Mouse (Mus musculus): ENCODE data around the gene Hint1.

Hint1 gene

DNA sequence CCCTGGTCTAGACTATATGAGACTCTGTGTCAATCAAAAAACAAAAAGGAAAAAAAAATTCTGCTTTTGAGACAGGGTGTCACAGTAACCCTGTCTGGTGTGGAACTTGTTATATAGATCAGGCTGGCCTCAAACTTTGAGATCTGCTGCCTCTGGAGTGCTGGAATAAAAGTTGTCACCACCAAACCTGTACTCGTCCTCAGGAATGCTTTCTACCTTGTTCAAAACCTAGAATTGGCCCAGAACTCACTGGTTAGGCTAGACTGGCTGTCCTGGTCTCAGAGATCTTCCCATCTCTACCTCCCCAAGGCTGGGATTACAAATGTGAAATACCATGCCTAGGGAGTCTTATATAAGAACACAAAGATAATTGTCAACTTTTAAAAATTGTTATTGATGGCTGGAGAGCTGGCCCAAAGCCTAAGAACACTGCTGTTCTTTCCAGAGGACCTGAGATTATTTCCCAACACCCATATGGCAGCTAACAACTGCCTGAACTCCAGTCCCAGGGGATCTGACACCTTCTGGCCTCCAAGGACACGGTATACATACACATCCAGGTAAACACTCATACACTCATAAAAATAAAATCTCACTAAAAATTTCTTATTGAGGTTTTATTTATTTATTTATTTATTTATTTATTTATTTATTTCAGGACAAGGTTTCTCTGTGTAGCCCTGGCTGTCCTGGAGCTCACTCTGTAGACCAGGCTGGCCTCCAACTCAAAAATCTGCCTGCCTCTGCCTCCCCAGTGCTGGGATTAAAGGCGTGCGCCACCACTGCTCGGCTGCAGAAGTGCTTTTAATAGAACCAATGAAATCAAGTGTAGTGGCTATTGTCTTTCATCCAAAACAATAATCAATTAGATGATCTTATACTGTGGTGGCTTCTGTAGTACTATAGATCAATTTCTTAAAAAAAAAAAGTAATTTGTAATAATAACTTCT is 4.4 kb upstream of the Hint1 start:
- no peak for DNase-seq (ENCODE audit: extremely low spot score, low read depth, low spot score)

GRCm38 (mm10) chr11:54862621-54863520 is 3.3 kb upstream of the Hint1 start:
- no peak for DNase-seq (ENCODE audit: extremely low spot score, low read depth, low spot score)

DNA sequence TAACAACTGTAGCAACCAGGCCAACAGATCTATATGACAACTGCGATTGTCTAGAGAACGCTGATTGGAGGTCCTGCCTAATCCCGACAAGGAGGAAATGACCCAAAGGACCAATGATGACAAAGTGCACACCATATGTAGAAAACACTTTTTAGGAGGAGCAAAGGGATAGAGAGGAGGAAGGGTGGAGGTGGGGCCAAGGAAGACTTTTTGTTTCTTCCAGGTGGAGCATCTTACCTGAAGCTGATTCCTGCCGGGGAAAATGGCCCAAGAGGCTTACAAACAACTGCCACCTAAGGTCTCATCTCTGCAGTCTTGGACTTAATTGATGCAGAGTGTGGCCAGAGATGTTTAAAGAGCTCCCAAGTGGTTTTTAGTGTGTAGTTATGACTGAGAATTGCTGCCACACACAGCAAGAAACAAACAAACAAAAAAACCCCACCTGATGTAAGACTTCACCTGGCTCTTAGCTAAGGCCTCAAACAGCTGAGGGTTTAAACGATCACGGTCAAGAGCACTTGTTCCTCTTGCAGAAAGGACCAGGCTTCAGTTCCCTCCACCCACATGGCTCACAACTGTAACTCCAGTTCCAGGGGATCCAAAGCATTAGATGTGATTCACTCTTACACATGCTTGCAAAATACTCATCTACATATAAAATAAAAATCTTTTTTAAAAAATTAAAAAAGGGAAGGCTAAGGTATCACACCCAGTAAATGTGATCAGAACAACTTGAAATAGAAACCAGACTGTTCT is 675 bp upstream of the Hint1 start:
- no peak for DNase-seq (ENCODE audit: extremely low spot score, low read depth, low spot score)

GRCm38 (mm10) chr11:54867049-54867385 is 834 bp downstream of the Hint1 start:
- DNase-seq (ENCODE audit: extremely low spot score, low read depth, low spot score), result no peak

DNA sequence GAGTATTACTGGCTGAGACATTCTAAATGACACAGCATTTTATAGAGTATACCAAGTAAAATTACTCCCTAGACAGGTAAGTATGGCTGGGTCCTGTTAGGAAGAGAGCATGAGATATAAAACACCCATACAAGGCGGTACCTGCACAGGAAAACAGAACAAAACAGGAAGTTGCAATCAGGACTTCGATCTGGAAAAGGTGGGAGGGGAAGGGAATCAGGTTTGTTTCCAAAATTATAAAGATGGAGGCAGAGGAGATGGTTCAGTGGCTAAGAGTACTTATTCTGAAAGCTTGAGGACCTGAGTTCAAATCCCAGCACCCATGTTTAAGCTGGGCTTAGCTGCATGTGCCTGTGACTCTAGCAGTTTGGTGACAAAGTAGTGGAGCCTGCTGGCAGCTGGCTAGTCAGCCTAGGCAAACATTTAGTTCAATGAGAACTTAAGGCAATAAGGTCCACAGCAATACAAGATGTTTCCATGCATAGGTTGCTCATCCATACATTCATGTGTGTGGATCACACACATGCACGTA is 1.8 kb downstream of the Hint1 start:
- DNase-seq (ENCODE audit: extremely low spot score, low read depth, low spot score), result no peak

DNA sequence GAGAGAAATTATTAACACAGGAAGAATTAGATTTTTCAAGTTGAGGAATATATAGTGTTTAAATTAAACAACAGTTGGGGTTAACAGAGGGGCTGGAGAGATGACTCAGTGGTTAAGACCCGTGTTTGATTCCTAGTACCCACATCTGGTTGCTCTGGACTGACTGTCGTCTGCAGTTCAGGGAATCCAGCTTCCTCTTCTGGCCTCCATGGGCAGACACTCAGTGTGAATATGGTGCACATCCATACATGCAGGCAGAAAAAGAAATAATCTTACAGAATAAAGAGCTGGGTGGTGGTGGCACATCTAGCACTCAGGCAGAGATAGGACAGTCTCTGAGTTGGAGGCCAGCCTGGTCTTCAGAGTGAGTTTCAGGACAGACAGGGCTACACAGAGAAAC is 2.3 kb downstream of the Hint1 start:
- DNase-seq (ENCODE audit: extremely low spot score, low read depth, low spot score), result no peak

DNA sequence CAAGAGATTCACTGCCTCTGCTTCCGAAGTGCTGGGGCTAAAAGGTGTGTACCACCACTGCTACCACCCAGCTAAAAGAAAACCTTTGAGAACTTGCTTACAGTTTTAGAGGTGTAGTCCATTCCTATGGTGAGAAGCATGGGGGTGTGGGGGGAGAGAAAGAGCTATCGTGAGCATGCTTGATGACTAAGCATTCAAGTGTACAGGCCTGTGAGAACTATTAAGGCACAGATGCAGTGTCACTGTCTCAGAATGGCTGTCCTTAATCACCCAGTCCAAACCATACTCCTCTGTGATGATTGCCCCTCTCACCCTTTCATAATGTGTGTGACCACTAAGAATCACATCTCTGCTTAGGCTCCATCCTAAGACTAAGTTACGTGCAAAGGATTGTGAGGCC is 3.1 kb downstream of the Hint1 start:
- no peak for DNase-seq (ENCODE audit: extremely low spot score, low read depth, low spot score)

DNA sequence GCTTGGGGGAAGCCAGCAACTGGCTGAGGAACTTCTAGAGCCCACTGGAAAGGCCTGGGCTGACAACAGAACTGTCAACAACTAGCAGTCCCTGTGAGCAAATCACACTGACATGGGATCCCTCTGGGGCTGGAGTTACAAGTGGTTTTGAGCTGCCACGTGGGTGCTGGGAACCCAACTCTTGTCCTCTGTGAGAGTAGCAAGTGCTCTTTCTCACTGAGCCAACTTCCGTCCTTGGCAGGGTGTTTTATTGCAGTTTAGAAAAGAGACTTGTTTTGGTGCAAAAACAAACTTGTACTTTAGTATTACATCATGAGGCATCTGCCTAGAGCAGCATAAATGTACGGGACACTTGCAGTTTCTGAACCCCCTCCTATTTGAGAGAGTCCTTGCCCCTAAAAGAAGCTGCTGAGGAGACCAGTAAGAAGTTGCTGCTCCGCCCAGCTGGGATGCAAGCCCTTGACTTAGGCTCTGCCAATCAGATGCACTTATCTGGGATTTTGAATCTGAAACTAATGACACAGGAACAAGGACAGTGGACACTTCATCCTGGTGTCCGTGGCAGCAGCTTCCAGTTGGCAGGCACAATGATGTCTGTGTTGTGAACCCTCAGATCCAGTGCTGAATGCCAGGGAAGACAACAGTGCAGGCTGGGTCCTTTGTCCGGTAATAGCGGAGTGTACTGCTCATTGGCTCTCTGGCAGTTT is 5.8 kb downstream of the Hint1 start:
- no peak for DNase-seq (ENCODE audit: extremely low spot score, low read depth, low spot score)

DNA sequence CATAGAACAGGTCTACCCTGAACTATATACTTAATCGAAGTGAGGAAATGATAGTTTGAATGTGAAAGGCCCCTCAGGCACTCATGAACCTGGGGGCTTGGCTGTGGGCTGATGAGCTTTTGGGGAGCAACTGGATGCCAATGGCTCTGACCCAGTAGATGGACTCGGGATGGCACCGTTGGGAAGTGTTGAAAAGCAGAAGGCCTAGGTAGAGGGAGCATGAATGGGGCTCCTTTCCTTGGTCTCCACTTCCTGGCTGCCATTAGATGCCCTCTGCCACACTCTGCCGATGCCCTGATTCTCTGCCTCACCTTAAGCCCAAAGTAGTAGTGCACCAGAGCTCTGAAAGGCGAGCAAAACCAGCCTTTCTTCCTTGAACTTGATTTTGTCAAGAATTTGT is 9.8 kb downstream of the Hint1 start:
- no peak for DNase-seq (ENCODE audit: extremely low spot score, low read depth, low spot score)

DNA sequence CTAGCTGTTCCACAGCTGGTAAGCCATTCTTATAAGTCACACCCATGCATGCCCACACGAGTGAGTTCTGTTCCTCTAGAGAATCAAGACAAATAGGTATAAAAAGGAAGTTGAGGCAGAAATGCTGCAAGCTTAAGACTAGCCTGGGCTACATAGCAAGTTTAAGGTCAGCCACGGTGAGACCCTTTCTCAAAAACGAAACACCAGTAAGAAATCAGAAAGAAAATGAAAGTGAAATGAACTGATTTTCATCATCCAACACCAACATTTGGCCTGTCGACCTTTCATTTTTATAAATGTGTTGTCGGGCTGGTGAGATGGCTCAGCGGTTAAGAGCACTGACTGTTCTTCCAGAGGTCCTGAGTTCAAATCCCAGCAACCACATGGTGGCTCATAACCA is 12.7 kb downstream of the Hint1 start:
- no peak for DNase-seq (ENCODE audit: extremely low spot score, low read depth, low spot score)

GRCm38 (mm10) chr11:54879434-54879833 is 13.3 kb downstream of the Hint1 start:
- no peak for DNase-seq (ENCODE audit: extremely low spot score, low read depth, low spot score)

- DNase-seq (ENCODE audit: extremely low spot score, low read depth, low spot score), result no peak
These were observed 13.7 kb downstream of the Hint1 start for GRCm38 (mm10) chr11:54879922-54880321.

GRCm38 (mm10) chr11:54881051-54881474 is 14.9 kb downstream of the Hint1 start:
- no peak for DNase-seq (ENCODE audit: extremely low spot score, low read depth, low spot score)

- no peak for DNase-seq (ENCODE audit: extremely low spot score, low read depth, low spot score)
These were observed 16.5 kb downstream of the Hint1 start for GRCm38 (mm10) chr11:54882671-54883070.

DNA sequence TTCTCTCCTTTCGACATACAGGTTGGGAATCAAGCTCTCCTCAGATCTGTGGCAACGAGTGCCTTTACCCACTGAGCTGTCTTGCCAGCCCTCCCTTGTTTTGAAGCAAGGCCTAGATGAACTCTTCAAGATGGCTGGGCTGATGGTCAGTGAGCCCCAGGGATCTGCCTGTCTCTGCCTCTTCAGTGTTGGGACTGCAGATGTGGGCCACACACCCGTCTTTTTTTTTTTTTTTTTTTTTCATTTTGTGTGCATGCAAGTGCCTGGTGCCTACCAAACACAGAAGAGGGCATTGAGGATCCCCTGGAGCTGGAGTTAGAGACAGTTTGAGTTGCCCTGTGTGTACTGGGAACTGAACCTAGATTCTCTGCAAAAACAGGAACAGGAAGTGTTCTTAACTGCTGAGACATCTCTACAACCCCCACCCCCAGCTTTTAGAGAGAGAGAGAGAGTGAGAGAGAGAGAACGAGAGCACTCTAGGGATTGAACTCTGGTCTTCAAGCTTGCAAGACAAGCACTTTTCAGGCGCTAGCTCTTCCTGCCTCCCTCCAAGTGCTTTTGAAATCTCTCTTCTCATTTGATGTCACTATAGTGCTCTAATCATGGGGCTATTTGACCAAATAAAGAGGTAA is 18.1 kb downstream of the Hint1 start:
- DNase-seq (ENCODE audit: extremely low spot score, low read depth, low spot score), result no peak

DNA sequence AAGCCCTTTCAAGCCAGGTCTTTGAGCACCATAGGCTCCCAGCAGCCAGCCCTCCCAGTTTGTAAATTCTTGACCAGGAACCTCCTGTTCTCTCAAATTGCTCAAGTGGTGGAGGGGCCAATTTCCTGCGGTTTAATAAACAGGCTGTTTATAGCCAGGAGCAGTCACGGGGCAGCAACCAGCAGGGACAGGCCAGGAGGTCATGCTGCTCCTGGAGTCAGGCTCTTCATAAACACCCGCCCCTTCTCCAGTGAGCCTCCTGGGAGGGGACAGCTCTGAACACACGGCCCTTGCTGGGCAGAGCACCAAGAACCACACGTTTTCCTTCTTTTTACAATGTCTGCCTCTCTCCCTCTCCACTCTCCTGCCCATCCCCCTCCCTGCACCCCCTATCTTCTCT is 18.8 kb downstream of the Hint1 start:
- no peak for DNase-seq (ENCODE audit: extremely low spot score, low read depth, low spot score)

DNA sequence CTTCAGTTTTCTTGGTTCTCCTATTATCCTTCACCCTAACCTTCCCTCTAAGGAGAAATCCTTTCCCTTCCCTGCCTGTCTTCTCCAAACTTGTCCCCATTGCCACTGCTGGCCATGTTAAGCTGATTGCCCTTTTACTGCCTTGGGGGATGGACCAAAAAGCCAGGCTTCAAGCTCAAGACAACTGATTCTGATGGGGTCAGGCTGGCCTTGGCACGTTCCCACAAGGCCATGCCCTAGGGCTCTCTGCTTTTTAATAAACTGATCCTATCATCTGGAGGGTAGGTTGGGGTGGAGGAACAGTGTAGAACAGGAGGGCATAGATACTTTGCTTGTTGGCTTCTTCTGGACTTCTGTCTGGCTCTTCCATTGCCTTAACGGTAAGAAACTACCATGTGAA is 19.2 kb downstream of the Hint1 start:
- DNase-seq (ENCODE audit: extremely low spot score, low read depth, low spot score), result no peak

GRCm38 (mm10) chr11:54887927-54888326 is 21.7 kb downstream of the Hint1 start:
- DNase-seq (ENCODE audit: extremely low spot score, low read depth, low spot score), result no peak

GRCm38 (mm10) chr11:54891341-54891740 is 25.2 kb downstream of the Hint1 start:
- DNase-seq (ENCODE audit: extremely low spot score, low read depth, low spot score), result no peak

DNA sequence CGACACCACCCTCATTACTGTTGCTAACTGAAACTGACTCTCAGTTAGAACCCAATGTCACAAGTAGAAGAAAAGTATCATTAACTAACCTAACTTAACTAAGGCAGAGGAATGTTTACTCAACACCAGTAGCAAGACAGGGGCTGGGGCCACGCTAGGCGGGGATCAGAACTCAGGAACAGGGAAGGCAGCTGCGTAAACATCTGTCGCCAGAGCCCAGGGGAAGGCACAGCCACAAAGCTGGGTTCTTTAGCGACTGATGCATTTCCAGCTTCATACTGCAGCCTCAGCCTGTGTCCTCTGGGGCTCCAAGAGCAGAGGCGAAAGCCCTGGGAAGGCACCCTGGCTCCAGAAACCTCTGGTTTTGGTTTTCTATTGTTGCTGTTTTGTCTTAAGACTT is 25.9 kb downstream of the Hint1 start:
- no peak for DNase-seq (ENCODE audit: extremely low spot score, low read depth, low spot score)

All from hindlimb bud, embryonic 11.5 days (tissue).